8 mouse cellular contexts compared by ENCODE assay signal in the genomic region with DNA sequence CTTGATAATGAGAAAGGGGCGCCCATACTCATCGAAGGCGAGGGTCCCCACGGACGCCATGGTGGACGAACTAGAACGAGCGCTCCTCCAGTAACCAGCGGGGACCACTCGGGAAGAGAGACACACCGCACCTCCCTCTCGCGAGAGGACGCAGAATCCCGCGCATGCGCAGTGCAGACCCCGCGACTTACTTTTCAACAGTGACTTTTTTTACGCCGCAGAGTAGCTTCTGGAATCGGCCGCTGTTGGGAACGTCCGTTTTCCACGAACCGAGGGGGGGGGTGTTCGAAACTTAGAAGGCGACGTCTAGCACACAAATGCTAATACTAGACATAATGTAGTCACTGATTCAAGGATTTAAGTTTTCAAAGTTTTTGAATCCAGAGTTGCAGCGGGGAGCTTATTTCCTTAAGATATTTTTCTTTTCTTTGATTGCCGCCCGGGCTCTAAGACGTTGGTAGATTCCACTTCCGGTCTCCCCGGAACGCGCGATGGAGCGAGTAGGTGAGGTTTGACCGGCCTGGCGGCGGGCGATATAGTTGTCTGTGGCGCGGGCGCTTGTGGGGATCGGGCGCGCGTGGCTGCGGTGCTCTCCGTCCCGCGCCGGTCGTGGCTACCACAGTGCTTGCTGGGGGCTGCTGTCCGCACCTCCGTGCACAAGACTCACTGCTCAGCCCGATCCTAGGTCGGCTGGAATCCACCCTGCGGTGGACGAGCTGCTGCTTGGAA. TPM values are rescaled to one million over a fixed set of nuclear protein-coding genes. Genes with fewer than 3 reads are reported as not detected.
DNase-seq lines count a peak whose midpoint lies in the region; ATAC-seq and TF ChIP-seq lines count a peak whose summit lies in the region.

A gene (minus strand): TSS at position 159 of the 729 bp plus-strand sequence.
A gene (plus strand): TSS at position 207 of the 729 bp plus-strand sequence.

- peaks cover 46% of the 10 kb centered on the region for H3K4me1 ChIP-seq in E14TG2a.4 (replicated peaks; ENCODE audit: low read depth, low read length)
- H3K4me1 ChIP-seq in forebrain, embryonic 12.5 days, result peaks cover 28% of the 10 kb centered on the region
- H3K4me1 ChIP-seq in heart, postnatal 0 days (ENCODE audit: control insufficient read depth, insufficient read depth), result peaks cover 18% of the 10 kb centered on the region
- H3K4me1 ChIP-seq in liver, embryonic 16.5 days (ENCODE audit: control insufficient read depth, low read depth, low read length), result peaks cover 24% of the 10 kb centered on the region
- H3K4me1 ChIP-seq in neural tube, embryonic 13.5 days (replicated peaks), result peaks cover 32% of the 10 kb centered on the region
- peaks cover 10% of the 10 kb centered on the region for H3K4me1 ChIP-seq in testis, adult 2 months (ENCODE audit: control insufficient read depth, insufficient read depth, low read length)

- WGBS in forebrain, embryonic 12.5 days, result under 1% methylated on average over 63 of the region's 63 CpGs
- under 1% methylated on average over 63 of the region's 63 CpGs for WGBS in heart, postnatal 0 days
- under 1% methylated on average over 63 of the region's 63 CpGs for WGBS in liver, embryonic 16.5 days (ENCODE audit: insufficient replicate concordance)
- WGBS in neural tube, embryonic 13.5 days, result under 1% methylated on average over 63 of the region's 63 CpGs

- peaks cover 33% of the 10 kb centered on the region for H3K36me3 ChIP-seq in E14TG2a.4 (ENCODE audit: insufficient read depth, low read length)
- H3K36me3 ChIP-seq in forebrain, embryonic 12.5 days (replicated peaks), result peaks cover 9% of the 10 kb centered on the region
- H3K36me3 ChIP-seq in heart, postnatal 0 days (replicated peaks; ENCODE audit: control insufficient read depth, insufficient read depth, low read length), result peaks cover 10% of the 10 kb centered on the region; the same call in 1 of the 2 replicates
- peaks cover 4% of the 10 kb centered on the region for H3K36me3 ChIP-seq in liver, embryonic 16.5 days (ENCODE audit: control insufficient read depth, insufficient read depth)
- H3K36me3 ChIP-seq in neural tube, embryonic 13.5 days, result peaks cover 11% of the 10 kb centered on the region
- H3K36me3 ChIP-seq in testis, adult 2 months (ENCODE audit: control insufficient read depth, insufficient read depth, low read length), result peaks cover 1% of the 10 kb centered on the region; the same call in 1 of the 2 replicates

- TF ChIP-seq POLR2A in testis, adult 2 months (IDR thresholded peaks at IDR 0.05; ENCODE audit: control insufficient read depth, low read depth, low read length), result peak; percentile 97

- peak; percentile 91 for ATAC-seq in forebrain, embryonic 12.5 days (ENCODE audit: low FRiP score)
- ATAC-seq in heart, postnatal 0 days (ENCODE audit: insufficient read depth, low read depth), result peak; percentile 89
- peak; percentile 86 for ATAC-seq in liver, embryonic 16.5 days (ENCODE audit: low read depth)
- ATAC-seq in neural tube, embryonic 13.5 days (ENCODE audit: low read depth), result peak; percentile 93

- peak within 1 kb of the TSS; percentile 93 for H3K27ac ChIP-seq in forebrain, embryonic 12.5 days
- peak within 1 kb of the TSS; percentile 83 for H3K27ac ChIP-seq in heart, postnatal 0 days (ENCODE audit: low read depth)
- H3K27ac ChIP-seq in liver, embryonic 16.5 days (ENCODE audit: low read length), result peak within 1 kb of the TSS; percentile 84
- peak within 1 kb of the TSS; percentile 95 for H3K27ac ChIP-seq in neural tube, embryonic 13.5 days (replicated peaks)
- peak within 1 kb of the TSS; percentile 95 for H3K27ac ChIP-seq in testis, adult 2 months (ENCODE audit: control insufficient read depth, insufficient read depth, low read depth, low read length)

- H3K27me3 ChIP-seq in E14TG2a.4 (ENCODE audit: insufficient read depth, low read length), result no peaks in the 10 kb centered on the region
- H3K27me3 ChIP-seq in forebrain, embryonic 12.5 days, result no peaks in the 10 kb centered on the region
- H3K27me3 ChIP-seq in heart, postnatal 0 days (ENCODE audit: control insufficient read depth, insufficient read depth, low read length), result no peaks in the 10 kb centered on the region
- H3K27me3 ChIP-seq in liver, embryonic 16.5 days (ENCODE audit: control insufficient read depth, insufficient read depth, low read depth, low read length), result no peaks in the 10 kb centered on the region
- H3K27me3 ChIP-seq in neural tube, embryonic 13.5 days, result no peaks in the 10 kb centered on the region
- no peaks in the 10 kb centered on the region for H3K27me3 ChIP-seq in testis, adult 2 months (ENCODE audit: control insufficient read depth, insufficient read depth, low read length)

- peak within 1 kb of the TSS; percentile 93 for H3K9ac ChIP-seq in forebrain, embryonic 12.5 days
- H3K9ac ChIP-seq in heart, postnatal 0 days (replicated peaks; ENCODE audit: low read depth, low read length), result peak within 1 kb of the TSS; percentile 75
- peak within 1 kb of the TSS; percentile 85 for H3K9ac ChIP-seq in liver, embryonic 16.5 days (ENCODE audit: low read depth, low read length)
- H3K9ac ChIP-seq in neural tube, embryonic 13.5 days, result peak within 1 kb of the TSS; percentile 95

- peak; percentile 98 for DNase-seq in c-Kit-positive CD71-positive TER-119-positive erythroid progenitor cells, embryonic 14.5 days (ENCODE audit: low spot score)
- DNase-seq in heart, postnatal 0 days (ENCODE audit: low spot score), result peak; percentile 97
- DNase-seq in kidney, postnatal 4 days, result peak; percentile 97 to 98

- no peak for TF ChIP-seq CTCF in E14TG2a.4 (conservative IDR thresholded peaks at IDR 0.05; ENCODE audit: low read length)
- TF ChIP-seq CTCF in heart, postnatal 0 days (IDR thresholded peaks at IDR 0.05; ENCODE audit: low read depth), result no peak
- TF ChIP-seq CTCF in testis, adult 2 months (IDR thresholded peaks at IDR 0.05; ENCODE audit: control insufficient read depth, insufficient read depth, insufficient replicate concordance, low read depth, low read length), result no peak

- peak; percentile 92 for TF ChIP-seq EP300 in heart, postnatal 0 days (IDR thresholded peaks at IDR 0.05; ENCODE audit: low read depth)

- no peaks in the 10 kb centered on the region for H3K9me3 ChIP-seq in E14TG2a.4 (ENCODE audit: low read length)
- no peaks in the 10 kb centered on the region for H3K9me3 ChIP-seq in forebrain, embryonic 12.5 days
- no peaks in the 10 kb centered on the region for H3K9me3 ChIP-seq in heart, postnatal 0 days (replicated peaks; ENCODE audit: control insufficient read depth, low read length)
- no peaks in the 10 kb centered on the region for H3K9me3 ChIP-seq in liver, embryonic 16.5 days (replicated peaks; ENCODE audit: control insufficient read depth, low read length)
- H3K9me3 ChIP-seq in neural tube, embryonic 13.5 days, result no peaks in the 10 kb centered on the region

- H3K4me3 ChIP-seq in E14TG2a.4 (replicated peaks; ENCODE audit: low read length), result peak within 1 kb of the TSS; percentile 99
- H3K4me3 ChIP-seq in forebrain, embryonic 12.5 days (replicated peaks), result peak within 1 kb of the TSS; percentile 92
- H3K4me3 ChIP-seq in heart, postnatal 0 days (ENCODE audit: low read depth, low read length), result peak within 1 kb of the TSS; percentile 70
- H3K4me3 ChIP-seq in liver, embryonic 16.5 days (ENCODE audit: low read depth, low read length), result peak within 1 kb of the TSS; percentile 95
- H3K4me3 ChIP-seq in neural tube, embryonic 13.5 days, result peak within 1 kb of the TSS; percentile 97
- H3K4me3 ChIP-seq in testis, adult 2 months (ENCODE audit: control insufficient read depth, low read depth, low read length), result peak within 1 kb of the TSS; percentile 96

- H3K4me2 ChIP-seq in forebrain, embryonic 12.5 days, result peak within 1 kb of the TSS; percentile 97
- peak within 1 kb of the TSS; percentile 90 for H3K4me2 ChIP-seq in heart, postnatal 0 days (ENCODE audit: low read depth, low read length)
- H3K4me2 ChIP-seq in liver, embryonic 16.5 days (ENCODE audit: low read depth, low read length), result peak within 1 kb of the TSS; percentile 66
- H3K4me2 ChIP-seq in neural tube, embryonic 13.5 days, result peak within 1 kb of the TSS; percentile 99

RNA-seq across cellular contexts. Expression of the first gene that starts in this region (rescaled TPM):
- 617 and 631 TPM in 2 replicates for polyA plus RNA-seq in forebrain, embryonic 12.5 days (2016; fragmentation: Nextera tagmentation; extraction: Ambion mirVana)
- 209 and 215 TPM in 2 replicates for total RNA-seq in heart, postnatal 0 days (2014; rRNA removed; ENCODE audit: low replicate concordance)
- polyA plus RNA-seq in heart, postnatal 0 days (2015; fragmentation: Nextera tagmentation; extraction: Ambion mirVana), result 239 and 243 TPM in 2 replicates
- polyA plus RNA-seq in liver, embryonic 16.5 days (2015; fragmentation: Nextera tagmentation; extraction: Ambion mirVana), result 229 and 244 TPM in 2 replicates
- polyA plus RNA-seq in neural tube, embryonic 13.5 days (2015; fragmentation: Nextera tagmentation; extraction: Ambion mirVana), result 542 and 545 TPM in 2 replicates
- 208 and 217 TPM in 2 replicates for polyA plus RNA-seq in testis, adult 2 months (2012; rRNA removed)

RNA-seq across cellular contexts. Expression of the second gene that starts in this region (rescaled TPM):
- polyA plus RNA-seq in forebrain, embryonic 12.5 days (2016; fragmentation: Nextera tagmentation; extraction: Ambion mirVana), result 12.5 and 13.2 TPM in 2 replicates
- 9.7 and 15.1 TPM in 2 replicates for total RNA-seq in heart, postnatal 0 days (2014; rRNA removed; ENCODE audit: low replicate concordance)
- polyA plus RNA-seq in heart, postnatal 0 days (2015; fragmentation: Nextera tagmentation; extraction: Ambion mirVana), result 13.4 and 15.3 TPM in 2 replicates
- polyA plus RNA-seq in liver, embryonic 16.5 days (2015; fragmentation: Nextera tagmentation; extraction: Ambion mirVana), result 7.1 TPM in 2 replicates
- 10.8 and 11.0 TPM in 2 replicates for polyA plus RNA-seq in neural tube, embryonic 13.5 days (2015; fragmentation: Nextera tagmentation; extraction: Ambion mirVana)
- polyA plus RNA-seq in testis, adult 2 months (2012; rRNA removed), result 4.8 and 6.2 TPM in 2 replicates

Comparison
In these comparisons a context has a peak if more than half of its experiments do, and no peak if none do; other contexts are left out.
1. Peak in every context shown above with its lines: DNase-seq, ATAC-seq, H3K4me3 ChIP-seq and H3K27ac ChIP-seq.